Mouse (Mus musculus) stomach, postnatal 0 days (tissue): Measurements from ENCODE around the gene Ralgds. TPM values are rescaled to one million over a fixed set of nuclear protein-coding genes. Genes with fewer than 3 reads are reported as not detected.

Source experiments
- ATAC-seq: fragments of 200-750 bp; cut with Nextera tagmentation; 2 replicates; pipeline ENCODE4 v1.8.0; 2017; ENCODE audit not compliant: low FRiP score, low TSS enrichment
- DNase-seq: peaks from one replicate; pipeline ENCODE4 v3.0.0-alpha.2; 2016; ENCODE audit warnings: low spot score
- H3K27ac ChIP-seq: fragments of 300-500 bp; sonication (generic); replicated peaks from 2 replicates; pipeline ENCODE4 v1.5.1; 2014; ENCODE audit warnings: mild to moderate bottlenecking, control low read depth
- H3K27me3 ChIP-seq: fragments of 300-500 bp; sonication (generic); 2 replicates; pipeline ENCODE4 v1.6.1; 2014; ENCODE audit warnings: low read length; ENCODE audit not compliant: control insufficient read depth, insufficient read depth
- H3K36me3 ChIP-seq: fragments of 300-500 bp; sonication (generic); 2 replicates; pipeline ENCODE4 v1.6.1; 2014; ENCODE audit warnings: low read length, mixed read lengths; ENCODE audit not compliant: control insufficient read depth, insufficient read depth
- H3K4me1 ChIP-seq: fragments of 300-500 bp; sonication (generic); replicated peaks from 2 replicates; pipeline ENCODE4 v1.6.1; 2014; ENCODE audit warnings: antibody characterized with exemption; ENCODE audit not compliant: control insufficient read depth, insufficient read depth
- H3K4me2 ChIP-seq: fragments of 300-500 bp; sonication (generic); replicated peaks from 2 replicates; pipeline ENCODE4 v1.6.1; 2014; ENCODE audit warnings: low read depth, mild to moderate bottlenecking, control low read depth, moderate library complexity
- H3K4me3 ChIP-seq: fragments of 300-500 bp; sonication (generic); 2 replicates; pipeline ENCODE4 v1.5.1; 2014; ENCODE audit warnings: low read depth, low read length, control low read depth
- H3K9ac ChIP-seq: fragments of 300-500 bp; sonication (generic); 2 replicates; pipeline ENCODE4 v1.6.1; 2014; ENCODE audit warnings: mild to moderate bottlenecking, low read length, control low read depth, mixed read lengths
- H3K9me3 ChIP-seq: fragments of 300-500 bp; sonication (generic); 2 replicates; pipeline ENCODE4 v1.6.1; 2016; ENCODE audit warnings: low read length; ENCODE audit not compliant: control insufficient read depth
- CTCF ChIP-seq: IDR thresholded peaks from 2 replicates; pipeline ENCODE4 v1.5.1; 2016; ENCODE audit warnings: antibody characterized with exemption, low read depth, mild to moderate bottlenecking, moderate library complexity
- EP300 ChIP-seq: optimal IDR thresholded peaks from 2 replicates; pipeline ENCODE3; 2016; ENCODE audit warnings: antibody characterized with exemption
- WGBS: fragments of 180-500 bp; shearing (Covaris S2); extraction: QIAGEN DNeasy Blood & Tissue Kit; methylation state at CpG from one replicate; pipeline ENCODE4 v1.1.7; 2014; 5-methylcytosine and 5-hydroxymethylcytosine counted together
- polyA plus RNA-seq: library from polyadenylated mRNA; unstranded; fragments of >200 nt; fragmentation: Nextera tagmentation; extraction: Ambion mirVana; gene quantifications from 2 replicates; pipeline ENCODE4 v1.2.1, GENCODE M21; 2015

Gene Ralgds
- polyA plus RNA-seq, 1 experiment from 2014 or later = 23.9 TPM

DNA sequence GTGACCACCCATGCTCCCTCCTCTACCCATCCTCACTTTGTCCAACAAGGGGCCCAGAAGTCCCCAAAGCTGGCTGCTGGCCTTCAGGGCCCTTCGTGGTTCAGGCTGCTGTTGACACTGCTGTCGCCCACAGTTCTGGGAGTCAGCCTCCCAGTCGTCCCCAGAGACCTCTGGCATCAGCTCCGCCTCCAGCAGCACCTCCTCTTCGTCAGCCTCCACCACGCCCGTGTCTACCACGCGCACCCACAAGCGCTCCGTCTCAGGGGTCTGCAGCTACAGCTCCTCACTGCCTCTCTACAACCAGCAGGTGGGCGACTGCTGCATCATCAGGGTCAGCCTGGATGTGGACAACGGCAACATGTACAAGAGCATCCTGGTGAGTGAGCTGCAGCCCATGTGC is 36.2 kb downstream of the Ralgds start:
- no peak overlapping the region for H3K9ac ChIP-seq
- H3K27me3 ChIP-seq = no peaks in the 10 kb centered on the region
- H3K36me3 ChIP-seq = peaks cover 49% of the 10 kb centered on the region
- DNase-seq = no peak
- no peaks in the 10 kb centered on the region for H3K4me1 ChIP-seq
- no peak overlapping the region for H3K4me3 ChIP-seq
- 83% methylated on average over 13 of the region's 13 CpGs for WGBS
- H3K9me3 ChIP-seq = no peaks in the 10 kb centered on the region
- no peak for ATAC-seq
- TF ChIP-seq EP300 = no peak
- no peak for TF ChIP-seq CTCF
- no peak overlapping the region for H3K27ac ChIP-seq
- H3K4me2 ChIP-seq = no peak overlapping the region

DNA sequence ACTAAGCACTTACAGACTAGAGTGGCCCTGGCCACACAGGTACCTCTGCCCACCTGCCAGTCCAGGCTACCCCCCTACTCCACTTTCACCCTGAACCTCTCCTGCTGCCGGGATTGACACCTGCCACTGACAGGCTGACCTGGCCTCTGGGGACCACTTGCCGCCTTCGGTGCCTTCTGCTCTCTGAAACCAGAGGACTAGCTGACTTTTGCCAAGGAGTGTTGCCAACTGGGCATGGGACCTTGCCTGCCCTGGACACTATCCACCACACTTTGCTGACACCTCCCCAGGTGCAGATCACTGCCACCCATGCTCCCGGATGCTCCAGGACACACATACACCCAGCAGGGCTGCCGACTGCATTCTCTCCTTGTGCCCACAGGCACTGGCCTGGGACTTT is 39.4 kb downstream of the Ralgds start:
- ATAC-seq = no peak
- no peak overlapping the region for H3K4me2 ChIP-seq
- H3K36me3 ChIP-seq = peaks cover 36% of the 10 kb centered on the region
- H3K9ac ChIP-seq = no peak overlapping the region
- H3K27me3 ChIP-seq = no peaks in the 10 kb centered on the region
- no peaks in the 10 kb centered on the region for H3K9me3 ChIP-seq
- no peak for TF ChIP-seq EP300
- TF ChIP-seq CTCF = no peak
- 93% methylated on average over 5 of the region's 5 CpGs for WGBS
- H3K27ac ChIP-seq = no peak overlapping the region
- no peaks in the 10 kb centered on the region for H3K4me1 ChIP-seq
- DNase-seq = no peak
- H3K4me3 ChIP-seq = no peak overlapping the region

DNA sequence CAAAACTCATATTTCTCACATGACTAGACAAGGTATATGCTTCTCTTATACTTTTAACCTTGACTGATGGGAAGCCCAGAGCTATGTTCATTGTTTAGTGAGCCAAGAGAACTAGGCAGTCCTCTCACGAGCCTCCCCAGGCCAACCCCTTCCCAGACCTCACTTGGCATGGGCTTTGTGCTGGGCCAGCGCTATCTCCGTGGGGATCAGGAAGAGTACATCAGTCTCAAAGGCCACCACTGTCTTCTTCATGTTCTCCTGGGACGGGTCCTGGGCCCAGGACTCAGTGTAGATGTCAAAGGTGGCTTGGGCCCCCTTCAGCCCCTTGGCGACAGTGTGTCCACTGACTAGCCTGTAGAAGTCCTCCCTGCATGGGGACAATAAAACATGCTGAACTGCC is 44.5 kb downstream of the Ralgds start:
- H3K4me3 ChIP-seq = no peak overlapping the region
- no peak overlapping the region for H3K27ac ChIP-seq
- peaks cover 3% of the 10 kb centered on the region; the same call in 1 of the 2 replicates for H3K36me3 ChIP-seq
- H3K4me1 ChIP-seq = no peaks in the 10 kb centered on the region
- H3K9ac ChIP-seq = no peak overlapping the region
- no peak overlapping the region for H3K4me2 ChIP-seq
- H3K27me3 ChIP-seq = no peaks in the 10 kb centered on the region
- ATAC-seq (no peak), DNase-seq (no peak)
- TF ChIP-seq CTCF = no peak
- TF ChIP-seq EP300 = no peak
- H3K9me3 ChIP-seq = no peaks in the 10 kb centered on the region
- 72% methylated on average over 5 of the region's 5 CpGs for WGBS

DNA sequence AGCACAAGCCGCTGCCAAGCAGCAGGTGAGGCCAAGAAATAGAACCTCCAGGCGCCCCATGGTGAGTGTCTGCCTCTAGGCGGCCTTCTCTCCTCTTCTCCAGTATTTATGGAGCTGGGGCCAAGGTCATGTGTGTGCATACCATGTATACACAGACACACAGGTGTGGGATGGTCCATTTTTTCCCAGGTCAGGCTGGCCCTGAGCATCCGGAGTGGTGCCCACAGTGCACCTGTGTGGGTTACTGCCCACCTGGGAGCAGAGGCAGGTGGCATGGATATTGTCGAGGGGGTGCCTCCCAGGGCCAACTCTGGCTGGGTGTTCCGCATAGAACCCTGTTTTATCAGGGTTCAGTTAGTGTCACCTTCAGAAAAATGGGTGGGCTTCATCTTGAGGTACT is 50.4 kb downstream of the Ralgds start, which contains the start of gene Cel:
Cel (minus strand) TSS at position 101 of the 400 bp plus-strand sequence.
- DNase-seq (no peak), ATAC-seq (no peak)
- H3K4me2 ChIP-seq = no peak within 1 kb of the TSS
- 60% methylated on average over 6 of the region's 6 CpGs for WGBS
- no peaks in the 10 kb centered on the region for H3K9me3 ChIP-seq
- H3K27me3 ChIP-seq = no peaks in the 10 kb centered on the region
- H3K4me3 ChIP-seq = no peak within 1 kb of the TSS
- no peak within 1 kb of the TSS for H3K9ac ChIP-seq
- no peak for TF ChIP-seq CTCF
- no peak for TF ChIP-seq EP300
- peaks cover 10% of the 10 kb centered on the region; the same call in 1 of the 2 replicates for H3K36me3 ChIP-seq
- no peak within 1 kb of the TSS for H3K27ac ChIP-seq
- H3K4me1 ChIP-seq = no peaks in the 10 kb centered on the region

DNA sequence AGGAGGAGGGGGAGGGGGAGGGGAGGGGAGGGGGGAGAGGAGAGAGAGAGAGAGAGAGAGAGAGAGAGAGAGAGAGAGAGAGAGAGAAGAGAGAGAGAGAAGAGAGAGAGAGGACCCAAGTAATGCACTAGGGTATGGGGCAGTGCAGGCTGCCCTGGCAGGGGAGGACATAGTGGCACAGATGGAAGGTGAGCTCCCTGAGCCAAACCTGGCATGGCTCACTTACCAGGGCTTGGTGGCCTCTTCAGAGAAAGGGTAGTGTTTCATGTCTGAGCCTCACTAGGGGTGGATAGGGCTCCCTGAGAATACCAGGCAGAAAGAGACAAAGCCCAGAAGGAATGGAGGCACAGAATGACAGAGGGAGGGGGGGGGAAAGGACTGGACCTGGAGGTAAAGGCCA is 50.9 kb downstream of the Ralgds start:
- no peaks in the 10 kb centered on the region for H3K4me1 ChIP-seq
- H3K27me3 ChIP-seq = no peaks in the 10 kb centered on the region
- no peaks in the 10 kb centered on the region for H3K9me3 ChIP-seq
- no peak for DNase-seq
- ATAC-seq = no peak
- no peak overlapping the region for H3K9ac ChIP-seq
- no peak for TF ChIP-seq EP300
- TF ChIP-seq CTCF = no peak
- H3K4me3 ChIP-seq = no peak overlapping the region
- no peak overlapping the region for H3K4me2 ChIP-seq
- peaks cover 10% of the 10 kb centered on the region; the same call in 1 of the 2 replicates for H3K36me3 ChIP-seq
- H3K27ac ChIP-seq = no peak overlapping the region

DNA sequence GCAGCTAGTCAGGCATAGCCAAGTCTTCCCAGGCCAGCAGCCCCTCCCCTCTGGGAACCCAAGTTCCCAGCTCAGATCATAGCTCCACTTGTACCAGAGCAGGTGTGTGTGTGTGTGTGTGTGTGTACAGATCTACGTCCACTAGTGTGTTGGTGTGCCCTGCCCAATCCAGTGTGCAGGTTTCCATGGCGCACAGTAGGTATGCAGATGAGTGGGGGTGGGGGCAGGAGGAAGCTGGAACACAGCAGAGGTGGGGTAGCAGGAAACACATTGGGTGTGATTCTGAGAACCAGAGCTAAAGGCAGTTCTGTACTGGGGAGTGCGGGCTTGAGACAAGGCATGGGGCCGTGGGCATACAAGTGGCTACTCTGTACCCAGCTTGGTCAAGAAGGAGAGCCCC is 51.5 kb downstream of the Ralgds start:
- TF ChIP-seq CTCF = no peak
- TF ChIP-seq EP300 = no peak
- H3K9me3 ChIP-seq = no peaks in the 10 kb centered on the region

More for the DNA sequence above, 51.5 kb downstream of the Ralgds start:
- H3K4me3 ChIP-seq = no peak overlapping the region
- H3K36me3 ChIP-seq = peaks cover 10% of the 10 kb centered on the region; the same call in 1 of the 2 replicates
- ATAC-seq (no peak), DNase-seq (no peak)
- H3K4me1 ChIP-seq = no peaks in the 10 kb centered on the region
- H3K9ac ChIP-seq = no peak overlapping the region
- WGBS = 85% methylated on average over 4 of the region's 4 CpGs
- no peak overlapping the region for H3K27ac ChIP-seq
- no peaks in the 10 kb centered on the region for H3K27me3 ChIP-seq
- no peak overlapping the region for H3K4me2 ChIP-seq
